Mouse (Mus musculus) frontal cortex, postnatal 36 days (tissue): Measurements from ENCODE around the gene B3galnt1.

Experiments used
- DNase-seq, 2 experiments: peaks; one replicate each; pipeline ENCODE4 v3.0.0; 2022; ENCODE audit warnings: low spot score in 2 of 2

The B3galnt1 gene

DNA sequence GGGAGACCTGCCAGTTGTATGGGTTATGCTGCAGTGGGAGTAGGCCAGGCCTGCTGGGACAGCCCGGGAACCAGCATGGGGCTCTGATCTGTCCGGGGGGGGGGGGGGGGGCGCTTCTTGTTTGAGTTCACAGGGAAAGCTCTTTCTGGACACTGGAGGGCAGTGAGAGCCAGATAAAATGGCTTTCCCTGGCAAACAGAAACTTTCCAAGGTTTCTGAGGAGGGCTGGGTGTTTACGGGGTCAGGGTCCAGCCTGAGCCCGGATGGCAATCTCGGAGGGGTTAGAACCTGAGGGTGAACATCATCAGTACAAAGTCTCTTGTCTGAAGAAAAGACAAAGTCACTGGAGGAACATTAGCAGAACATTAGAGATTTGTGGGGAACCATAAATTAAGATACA is 35.4 kb downstream of the B3galnt1 start:
- DNase-seq, result no peak

DNA sequence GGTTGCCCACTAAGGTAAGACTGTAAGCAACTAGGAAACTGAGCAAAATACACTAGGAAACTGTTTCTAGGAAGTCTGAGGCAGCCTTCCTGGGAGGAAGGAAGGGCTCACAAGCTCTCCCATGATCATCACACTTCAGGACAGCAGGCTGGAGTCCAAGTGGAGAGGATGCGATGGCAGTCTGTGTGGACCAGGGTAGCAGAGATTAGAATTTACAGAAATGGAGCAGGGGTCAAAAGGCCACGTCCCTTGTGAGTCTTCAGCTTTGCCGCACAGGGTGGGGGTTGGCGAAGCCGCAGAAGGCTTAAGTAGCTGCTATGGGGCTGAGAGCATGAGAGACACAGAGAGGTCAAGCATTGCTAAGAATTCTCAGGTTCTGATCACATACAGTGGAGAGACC is 37.1 kb downstream of the B3galnt1 start:
- DNase-seq, result no peak

DNA sequence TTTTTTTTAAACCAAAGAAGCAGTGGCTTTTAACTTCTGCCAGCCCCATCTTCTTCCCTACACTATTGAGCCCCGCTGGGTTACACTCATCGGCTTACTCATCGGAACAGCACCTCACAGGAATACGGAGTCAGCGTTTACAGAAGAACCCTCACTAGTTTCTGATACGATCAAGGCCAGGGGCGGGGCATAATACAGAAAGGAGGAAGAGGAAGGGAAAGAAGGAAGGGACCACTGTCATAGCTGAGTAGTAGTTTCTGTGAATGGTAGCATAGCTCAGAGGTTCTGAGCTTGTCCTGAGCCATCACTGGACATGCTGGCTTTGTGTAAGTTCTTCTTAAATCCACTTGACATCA is 38.8 kb downstream of the B3galnt1 start:
- peak in 1 of 2 experiments; percentile 15 for DNase-seq

DNA sequence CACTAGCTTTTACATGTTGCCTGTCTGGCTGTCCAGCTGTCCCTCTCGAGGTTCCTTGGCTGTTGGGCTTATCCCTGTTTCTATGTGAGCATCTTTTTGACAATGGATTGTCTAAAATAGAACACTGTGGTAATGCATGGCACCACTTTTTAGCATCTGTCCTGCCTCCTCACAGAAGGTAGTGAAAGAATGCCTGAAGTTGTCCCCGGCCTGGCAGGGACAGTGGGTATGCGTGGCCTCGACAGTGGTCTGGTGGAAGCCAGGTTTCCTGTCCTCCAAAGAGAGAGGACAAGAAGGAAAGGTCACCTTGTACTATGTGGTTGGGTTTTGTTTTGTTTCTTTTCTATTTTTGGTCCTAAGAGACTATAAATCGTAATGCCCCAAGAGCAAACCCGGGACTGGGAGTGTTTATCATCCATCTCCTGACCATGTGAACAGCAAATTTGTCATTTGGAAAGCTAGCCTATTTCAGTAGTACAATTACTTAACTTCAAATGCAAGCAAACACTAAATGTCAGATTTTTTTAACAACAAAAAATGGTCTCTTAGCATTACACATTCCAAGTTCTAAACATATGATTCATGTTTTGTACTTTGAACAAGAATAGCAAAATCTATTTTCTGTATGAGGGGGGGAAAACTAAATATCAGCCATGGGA is 39.3 kb downstream of the B3galnt1 start:
- DNase-seq, result no peak

DNA sequence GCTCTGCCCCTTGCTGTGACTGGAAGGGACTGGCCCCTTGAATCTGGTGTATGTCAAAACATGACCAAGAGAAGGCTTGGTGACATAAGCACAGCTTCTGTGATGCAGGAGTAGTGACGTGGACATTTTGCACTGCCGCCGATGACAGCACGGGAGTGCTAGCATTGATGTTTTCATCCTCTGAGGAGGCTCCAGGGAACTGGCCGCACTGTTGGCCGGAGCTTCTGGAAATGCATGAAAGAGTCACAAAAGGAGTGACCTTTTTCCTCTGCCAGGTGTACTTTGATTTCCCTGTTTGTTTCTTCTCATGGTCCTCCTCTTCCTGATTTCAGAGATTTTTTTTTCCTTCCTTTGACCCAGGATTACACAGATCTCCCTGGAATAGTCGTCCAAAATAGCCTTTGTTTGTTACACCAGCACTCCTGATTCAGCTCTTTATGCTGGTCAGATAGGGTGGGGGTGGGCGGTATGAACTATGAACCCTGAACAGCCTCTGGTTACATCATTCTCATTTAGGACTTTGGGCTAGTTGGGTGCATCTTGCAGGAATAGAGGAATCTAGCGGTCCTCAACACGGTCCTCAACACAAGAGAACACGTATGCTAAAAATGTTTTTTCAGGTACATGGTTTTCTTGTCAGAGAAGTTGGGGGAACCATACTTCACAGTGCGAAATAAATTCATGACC is 42.5 kb downstream of the B3galnt1 start:
- no peak for DNase-seq

DNA sequence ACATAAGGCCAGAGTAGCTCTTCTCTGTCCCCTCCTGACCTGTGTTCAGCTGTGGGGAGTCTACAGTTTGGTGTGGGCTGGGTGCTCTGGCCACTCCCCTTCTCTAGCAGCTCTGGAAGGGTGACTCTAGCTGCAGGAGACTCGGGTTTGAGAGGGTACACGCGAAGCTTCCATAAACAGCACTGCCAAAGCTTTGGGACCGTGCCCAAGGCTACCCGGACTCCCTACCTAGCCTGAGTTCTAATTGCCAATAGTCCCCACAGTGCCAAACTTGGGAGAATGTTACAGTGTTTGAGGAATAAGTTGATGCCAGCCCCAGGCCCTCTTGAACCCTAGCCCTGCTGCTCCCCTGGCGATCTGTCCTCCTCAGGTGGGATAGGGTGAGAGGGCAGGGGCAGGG is 43.2 kb downstream of the B3galnt1 start:
- no peak for DNase-seq

DNA sequence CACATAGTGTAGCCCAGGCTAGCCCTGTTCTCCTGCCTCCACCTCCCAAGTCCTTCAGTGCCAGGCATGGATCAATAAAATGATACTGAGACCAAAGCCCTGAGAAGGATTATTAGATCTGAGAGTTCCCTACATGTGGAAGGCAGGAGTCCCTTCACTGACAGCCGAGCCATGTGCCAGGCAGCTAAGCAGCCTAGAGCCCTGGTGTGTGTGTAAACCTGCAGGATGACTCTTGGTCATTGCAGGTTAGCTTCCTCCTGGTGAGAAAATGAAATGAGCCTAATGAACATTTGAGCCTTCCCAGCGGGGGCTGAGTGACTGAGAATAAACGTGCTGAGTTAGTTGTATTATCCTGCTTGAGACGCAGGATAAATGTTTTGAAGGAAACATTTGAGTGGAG is 49.2 kb downstream of the B3galnt1 start:
- DNase-seq, result no peak

DNA sequence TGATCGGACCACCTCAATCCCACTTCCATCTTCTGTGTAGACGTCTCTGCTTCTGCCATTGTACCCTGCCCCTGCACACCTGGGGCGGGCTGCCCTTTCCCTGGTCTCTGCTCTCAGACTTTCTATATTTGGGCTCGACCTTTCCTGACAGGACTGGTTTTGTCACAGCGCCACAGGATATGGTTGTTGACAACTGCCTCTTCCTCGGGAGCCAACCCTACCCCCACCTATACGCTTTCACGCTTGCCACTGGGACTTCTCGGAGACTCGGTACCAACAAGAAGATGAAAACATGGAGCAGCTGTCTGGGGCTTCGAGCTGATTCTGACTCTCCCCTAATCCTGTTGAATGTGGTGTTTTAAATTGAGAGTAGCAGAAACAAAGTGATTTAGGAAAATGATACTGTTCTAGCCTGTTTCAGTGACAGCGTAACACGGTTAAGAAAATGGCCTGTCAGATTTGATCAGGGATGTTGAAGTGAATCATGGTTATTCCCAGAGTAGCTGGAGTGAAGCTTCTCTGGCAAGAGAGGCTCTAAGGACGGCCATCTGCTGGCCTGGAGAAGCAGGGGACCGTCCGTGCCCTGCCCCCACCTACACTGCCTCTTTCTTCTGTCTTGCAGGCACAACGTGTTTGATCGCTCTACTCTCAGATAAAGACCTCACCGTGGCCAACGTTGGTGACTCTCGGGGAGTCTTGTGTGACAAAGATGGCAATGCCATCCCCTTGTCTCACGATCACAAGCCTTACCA is 49.9 kb downstream of the B3galnt1 start:
- no peak for DNase-seq

DNA sequence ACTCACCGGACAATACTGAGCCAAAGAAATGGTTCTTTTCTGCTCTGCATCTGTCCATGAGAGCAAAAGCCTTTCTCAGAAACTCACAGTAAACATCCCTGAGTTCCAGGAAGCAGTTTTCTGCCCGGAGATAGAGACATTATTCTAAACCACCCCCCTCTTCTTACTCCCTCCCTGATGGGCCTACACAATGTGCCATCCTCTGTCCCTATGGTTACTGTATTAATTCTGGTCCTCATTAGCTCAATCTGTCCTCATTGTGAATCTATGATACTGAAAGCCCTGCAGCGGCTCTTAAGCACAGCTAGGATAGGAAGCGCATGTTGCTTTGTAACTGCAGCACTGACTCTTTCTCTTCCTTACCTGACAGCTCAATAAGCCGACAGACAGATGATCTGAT is 53.7 kb downstream of the B3galnt1 start:
- DNase-seq, result no peak

DNA sequence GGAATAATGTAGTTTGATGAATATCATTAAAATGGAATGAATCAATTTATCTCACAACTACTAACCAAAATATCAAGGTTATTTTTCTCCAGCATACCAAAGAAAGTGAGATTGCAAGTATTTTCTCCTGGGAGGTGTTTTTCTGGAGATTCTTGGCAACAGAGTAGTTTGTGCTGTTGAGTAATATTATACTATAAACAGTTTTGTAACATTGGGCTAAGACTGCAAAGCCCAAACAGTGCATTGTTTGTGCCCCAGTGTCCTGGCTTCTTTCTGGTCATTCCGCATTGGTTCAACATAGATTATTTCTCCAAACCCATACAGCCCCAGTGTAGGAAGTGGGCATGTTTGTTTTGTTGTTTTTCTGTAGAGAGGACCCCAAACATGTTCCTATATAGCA is 55.0 kb downstream of the B3galnt1 start:
- no peak for DNase-seq

DNA sequence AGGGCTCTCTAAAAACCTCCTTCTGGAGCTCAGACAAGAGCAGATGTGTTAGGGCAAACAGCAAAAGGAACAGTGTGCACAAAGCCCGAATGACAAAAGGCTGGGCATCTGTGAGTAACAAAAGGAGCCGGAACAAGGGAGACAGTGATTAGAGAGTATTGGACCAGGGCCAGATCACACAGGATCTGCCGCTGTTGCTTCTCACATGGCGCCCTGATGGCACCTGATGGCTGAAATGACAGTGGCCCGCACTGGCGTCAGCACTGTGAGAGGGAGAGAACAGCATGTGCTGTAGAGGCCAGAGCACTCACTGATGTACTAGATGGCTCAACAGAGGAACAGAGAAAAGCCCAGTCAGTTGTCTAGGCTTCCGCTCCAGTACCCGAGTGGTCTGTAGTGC is 55.8 kb downstream of the B3galnt1 start:
- DNase-seq, result peak in 1 of 2 experiments; percentile 15

DNA sequence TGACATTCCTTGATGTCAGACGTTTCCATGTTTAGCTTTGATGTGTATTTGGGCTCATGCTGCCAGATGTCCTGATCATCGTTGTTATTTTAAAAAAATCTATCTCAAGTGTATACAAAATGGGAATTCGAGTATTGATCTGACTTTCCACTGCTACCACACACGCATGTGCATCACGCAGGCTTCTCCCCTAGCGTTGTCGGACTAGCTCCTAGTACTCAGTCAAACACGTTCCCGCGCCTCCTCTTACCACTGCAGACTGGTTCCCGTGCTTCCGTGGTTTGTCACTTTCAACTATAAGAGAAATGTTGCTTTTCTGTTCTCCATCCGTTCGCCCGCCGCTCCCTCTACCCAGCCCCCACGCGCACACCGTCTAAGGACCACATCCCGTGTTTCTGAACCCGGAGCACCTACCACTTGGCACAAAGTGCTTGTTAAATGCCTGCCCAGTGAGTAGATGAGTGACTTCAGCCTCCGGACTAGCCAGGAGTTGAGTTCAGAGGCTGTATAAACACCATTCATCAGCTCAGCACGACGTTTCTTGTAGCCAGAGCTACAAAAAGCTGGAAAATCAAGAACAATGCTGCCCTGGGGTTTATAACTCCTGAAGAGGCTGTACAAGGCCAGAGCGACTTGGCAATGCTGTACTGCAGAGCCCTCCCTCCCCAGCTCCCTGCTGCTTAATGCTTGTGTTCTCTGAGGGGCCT is 62.7 kb downstream of the B3galnt1 start:
- no peak for DNase-seq

DNA sequence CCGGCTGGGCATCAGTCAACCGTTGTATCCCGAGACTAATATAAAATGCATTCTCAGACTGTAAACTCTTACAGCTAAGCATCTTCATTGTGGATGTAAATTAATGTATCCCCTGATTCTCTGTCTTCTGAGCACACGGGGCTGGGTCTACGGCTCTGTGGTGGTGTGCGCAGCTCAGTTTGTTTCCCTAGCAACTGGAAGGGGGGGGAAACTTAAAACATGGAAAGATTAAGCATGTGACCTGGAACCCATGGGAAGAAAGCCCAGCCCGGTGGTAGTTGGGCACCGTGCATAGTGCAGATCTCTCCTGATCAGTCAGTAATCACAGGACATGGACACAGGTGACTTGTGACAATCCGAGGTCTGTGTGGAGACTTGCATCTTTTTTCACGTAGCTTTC is 63.3 kb downstream of the B3galnt1 start:
- no peak for DNase-seq

DNA sequence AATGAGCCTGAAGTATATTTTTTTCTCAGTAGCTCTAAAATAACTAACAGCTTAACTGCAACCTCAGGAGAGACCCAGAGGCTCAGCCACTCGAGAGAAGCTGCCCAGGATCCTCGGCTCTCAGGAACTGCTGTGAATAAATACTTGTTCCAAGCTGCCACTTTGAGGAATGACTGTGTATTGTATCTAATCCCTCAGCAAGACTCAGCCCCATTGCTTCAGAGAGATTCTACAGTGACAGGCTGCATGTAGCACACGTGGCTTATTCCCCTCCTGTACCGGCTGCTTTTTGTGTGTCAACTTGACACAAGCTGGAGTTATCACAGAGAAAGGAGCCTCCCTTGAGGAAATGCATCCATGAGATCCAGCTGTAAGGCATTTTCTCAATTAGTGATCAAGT is 66.1 kb downstream of the B3galnt1 start:
- DNase-seq, result no peak

DNA sequence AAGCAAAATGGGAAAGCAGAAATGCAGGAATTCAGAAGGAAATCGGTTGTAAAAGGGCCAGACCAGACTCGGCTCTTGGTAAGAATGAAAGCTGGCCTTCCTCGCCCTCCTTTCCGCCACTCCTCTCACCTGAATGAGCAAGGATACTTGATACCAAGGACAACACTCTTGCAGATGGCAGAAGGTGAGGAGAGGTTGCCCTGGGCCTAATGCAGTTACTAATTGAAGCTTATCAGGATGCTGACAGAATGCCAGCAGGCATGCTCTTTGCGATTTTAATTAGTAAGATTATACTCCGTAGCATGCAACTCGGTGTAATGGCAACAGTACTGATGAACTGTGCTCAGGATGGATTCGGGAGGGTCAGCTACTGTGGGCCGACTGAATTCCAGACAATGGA is 67.2 kb downstream of the B3galnt1 start:
- DNase-seq, result no peak

DNA sequence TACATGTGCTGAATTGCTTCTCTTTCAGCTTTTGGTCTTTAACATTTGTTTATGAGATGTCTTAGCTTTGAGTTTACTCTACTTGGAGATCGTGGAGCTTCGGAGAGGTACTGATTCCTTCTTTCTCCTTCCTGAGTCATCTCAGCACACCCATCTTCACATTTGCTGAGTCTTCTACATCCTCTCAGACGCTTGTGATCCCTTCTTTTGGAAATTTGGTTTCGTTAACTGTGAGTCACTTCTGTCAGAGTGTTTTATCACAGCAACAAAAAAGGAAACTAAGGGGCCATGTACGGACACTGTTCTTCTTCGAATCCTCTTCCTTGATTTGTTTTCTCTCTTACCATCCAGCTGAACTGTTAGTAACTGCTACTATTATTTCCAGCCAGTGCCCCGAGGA is 69.2 kb downstream of the B3galnt1 start:
- no peak for DNase-seq

DNA sequence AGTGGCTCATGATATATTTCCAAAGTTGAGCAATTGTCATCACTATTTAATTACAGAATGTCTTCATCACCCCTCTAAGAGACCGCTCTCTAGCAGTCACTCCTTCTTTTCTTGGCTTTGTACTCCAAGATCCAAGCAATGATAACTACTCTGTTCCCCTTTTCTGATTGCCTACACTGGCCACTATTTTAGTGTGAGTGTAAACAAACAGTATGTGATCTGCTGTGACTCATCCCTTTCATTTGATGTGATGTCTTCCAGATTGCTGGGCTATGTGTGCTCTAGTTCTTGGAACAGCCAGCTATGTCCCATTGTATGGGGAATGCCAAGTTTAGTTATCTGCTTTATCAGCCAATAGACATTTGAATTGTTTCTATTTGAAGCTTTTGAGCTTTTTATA is 71.4 kb downstream of the B3galnt1 start:
- DNase-seq, result no peak

DNA sequence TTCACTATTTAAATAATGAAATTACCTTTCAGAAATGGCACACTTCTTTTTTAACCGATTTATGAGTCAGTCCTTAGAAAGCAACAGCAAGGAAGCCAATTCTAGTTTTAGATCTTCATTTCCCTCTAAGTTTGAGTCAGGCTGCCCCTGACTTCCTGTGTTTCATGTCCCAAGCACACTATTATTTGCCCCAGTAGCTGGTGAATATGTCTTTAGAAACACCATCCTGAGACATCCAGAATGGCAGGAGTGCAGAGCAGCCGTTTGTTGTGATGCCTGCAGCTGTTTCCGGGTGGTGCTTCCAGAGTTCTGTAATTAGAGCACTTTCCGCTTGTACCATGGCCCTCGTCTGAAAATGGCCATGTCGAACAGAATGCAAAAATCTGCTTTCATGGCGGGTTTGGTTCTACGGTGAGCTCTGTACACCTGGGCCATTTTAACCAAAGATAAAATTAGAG is 73.7 kb downstream of the B3galnt1 start:
- DNase-seq, result no peak

DNA sequence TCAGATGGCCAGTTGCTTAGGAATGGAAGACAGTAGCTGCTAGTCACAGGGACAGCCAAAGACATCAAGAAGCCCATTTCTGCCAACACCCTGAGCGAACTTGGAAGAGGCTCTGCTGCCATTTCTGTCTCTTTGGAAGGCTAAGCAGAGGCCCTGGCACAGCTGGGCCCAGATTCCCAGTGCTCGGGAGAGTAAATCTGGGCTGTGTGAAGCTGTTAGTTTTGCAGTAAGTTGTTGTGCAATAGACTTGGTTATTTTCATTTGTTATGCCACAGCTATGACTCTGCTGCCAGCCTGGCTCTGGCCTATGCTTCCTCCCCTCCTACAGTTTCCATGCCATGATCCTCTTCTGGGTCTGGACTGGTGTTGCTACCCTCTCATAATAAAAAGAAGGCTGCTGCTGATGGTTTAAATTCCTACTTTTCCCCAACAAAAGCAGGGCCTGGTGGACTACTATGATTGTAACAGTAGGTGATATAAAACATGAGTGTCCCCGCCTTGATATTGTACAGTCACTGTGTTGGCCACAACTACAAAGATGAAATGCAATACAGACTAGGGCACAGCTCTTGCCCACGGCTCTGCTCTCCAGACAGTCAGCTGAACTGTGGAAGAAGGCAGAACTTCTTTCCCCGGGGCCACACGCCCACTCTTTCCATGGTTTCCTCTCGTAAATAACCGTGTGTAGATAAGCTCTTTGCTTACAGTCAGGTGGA is 74.2 kb downstream of the B3galnt1 start:
- DNase-seq, result no peak
